30 mouse cellular contexts compared by ENCODE assay signal in genomic region chrX:142304592-142304991, GRCm38 (mm10). TPM values are rescaled to one million over a fixed set of nuclear protein-coding genes. Genes with fewer than 3 reads are reported as not detected.
DNase-seq lines count a peak whose midpoint lies in the region; ATAC-seq and TF ChIP-seq lines count a peak whose summit lies in the region.
"Had no signal": no experiment of that assay in that cellular context is flagged by ENCODE, and none has a peak within 500 bp of the region (broad histone marks: within the 10 kb centered on the region; RNA-seq: fewer than 3 reads in every experiment).

No protein-coding gene starts in this region.

- H3K27me3 ChIP-seq in embryonic facial prominence, embryonic 13.5 days = peaks cover 53% of the 10 kb centered on the region
- peaks cover 100% of the 10 kb centered on the region for H3K27me3 ChIP-seq in embryonic facial prominence, embryonic 10.5 days (replicated peaks; ENCODE audit: low read depth, poor library complexity, severe bottlenecking)
- peaks cover 24% of the 10 kb centered on the region for H3K27me3 ChIP-seq in hindbrain, embryonic 14.5 days (ENCODE audit: control insufficient read depth, insufficient read depth, low read length)
- peaks cover 84% of the 10 kb centered on the region for H3K27me3 ChIP-seq in hindbrain, embryonic 10.5 days (ENCODE audit: insufficient read depth, poor library complexity, severe bottlenecking)
- peaks cover 56% of the 10 kb centered on the region for H3K27me3 ChIP-seq in neural tube, embryonic 13.5 days
- peaks cover 19% of the 10 kb centered on the region for H3K27me3 ChIP-seq in neural tube, embryonic 15.5 days (replicated peaks)
- H3K27me3 ChIP-seq in intestine, postnatal 0 days (replicated peaks; ENCODE audit: control insufficient read depth, insufficient read depth, low read length) = no peaks in the 10 kb centered on the region
- H3K27me3 ChIP-seq in kidney, embryonic 15.5 days = peaks cover 83% of the 10 kb centered on the region
- H3K27me3 ChIP-seq: CH12.LX had no signal

- no peak overlapping the region for H3K4me3 ChIP-seq in embryonic facial prominence, embryonic 13.5 days
- H3K4me3 ChIP-seq in embryonic facial prominence, embryonic 10.5 days = no peak overlapping the region
- H3K4me3 ChIP-seq in hindbrain, embryonic 14.5 days (replicated peaks; ENCODE audit: low read length) = no peak overlapping the region
- no peak overlapping the region for H3K4me3 ChIP-seq in hindbrain, embryonic 10.5 days
- no peak overlapping the region for H3K4me3 ChIP-seq in neural tube, embryonic 13.5 days
- no peak overlapping the region for H3K4me3 ChIP-seq in neural tube, embryonic 15.5 days (replicated peaks)
- H3K4me3 ChIP-seq in intestine, postnatal 0 days (ENCODE audit: low read depth, low read length) = no peak overlapping the region
- no peak overlapping the region for H3K4me3 ChIP-seq in kidney, embryonic 15.5 days (replicated peaks)
- H3K4me3 ChIP-seq: gastrocnemius, adult 2 months; heart, adult 2 months; layer of hippocampus, adult 2 months; left cerebral cortex, adult 2 months; liver, embryonic 13.5 days; myocyte had no signal

- no peak overlapping the region for H3K9ac ChIP-seq in embryonic facial prominence, embryonic 13.5 days
- H3K9ac ChIP-seq in hindbrain, embryonic 14.5 days = no peak overlapping the region
- H3K9ac ChIP-seq in neural tube, embryonic 13.5 days = no peak overlapping the region
- H3K9ac ChIP-seq in neural tube, embryonic 15.5 days (replicated peaks) = no peak overlapping the region
- no peak overlapping the region for H3K9ac ChIP-seq in intestine, postnatal 0 days (ENCODE audit: low read depth, low read length)
- H3K9ac ChIP-seq in kidney, embryonic 15.5 days = no peak overlapping the region
- H3K9ac ChIP-seq: heart, embryonic 12.5 days; liver, embryonic 13.5 days; stomach, embryonic 15.5 days had no signal

- no peaks in the 10 kb centered on the region for H3K36me3 ChIP-seq in embryonic facial prominence, embryonic 13.5 days
- H3K36me3 ChIP-seq in embryonic facial prominence, embryonic 10.5 days (replicated peaks) = no peaks in the 10 kb centered on the region
- H3K36me3 ChIP-seq in hindbrain, embryonic 14.5 days (replicated peaks; ENCODE audit: control insufficient read depth, insufficient read depth) = no peaks in the 10 kb centered on the region
- no peaks in the 10 kb centered on the region for H3K36me3 ChIP-seq in hindbrain, embryonic 10.5 days
- H3K36me3 ChIP-seq in neural tube, embryonic 13.5 days = no peaks in the 10 kb centered on the region
- no peaks in the 10 kb centered on the region for H3K36me3 ChIP-seq in neural tube, embryonic 15.5 days
- no peaks in the 10 kb centered on the region for H3K36me3 ChIP-seq in intestine, postnatal 0 days (ENCODE audit: control insufficient read depth, insufficient read depth)
- no peaks in the 10 kb centered on the region for H3K36me3 ChIP-seq in kidney, embryonic 15.5 days
- H3K36me3 ChIP-seq: heart, embryonic 12.5 days; liver, embryonic 13.5 days; neural tube, embryonic 12.5 days; stomach, embryonic 15.5 days had no signal

- no peak overlapping the region for H3K27ac ChIP-seq in embryonic facial prominence, embryonic 13.5 days
- H3K27ac ChIP-seq in embryonic facial prominence, embryonic 10.5 days (replicated peaks) = no peak overlapping the region
- no peak overlapping the region for H3K27ac ChIP-seq in hindbrain, embryonic 14.5 days
- H3K27ac ChIP-seq in hindbrain, embryonic 10.5 days = no peak overlapping the region
- H3K27ac ChIP-seq in neural tube, embryonic 13.5 days (replicated peaks) = no peak overlapping the region
- H3K27ac ChIP-seq in neural tube, embryonic 15.5 days (replicated peaks) = no peak overlapping the region; the same call in 1 of the 2 replicates
- H3K27ac ChIP-seq in intestine, postnatal 0 days (ENCODE audit: low read depth, low read length) = no peak overlapping the region
- H3K27ac ChIP-seq in kidney, embryonic 15.5 days = no peak overlapping the region
- H3K27ac ChIP-seq: gastrocnemius, adult 2 months; heart, adult 2 months; left cerebral cortex, adult 2 months; liver, embryonic 13.5 days; macrophage; neural tube, embryonic 12.5 days; stomach, embryonic 15.5 days had no signal

- peak; percentile 25; the same call in 1 of the 2 replicates for TF ChIP-seq CTCF in intestine, postnatal 0 days (IDR thresholded peaks at IDR 0.05; ENCODE audit: low read depth)

- ATAC-seq in embryonic facial prominence, embryonic 13.5 days (ENCODE audit: insufficient number of reproducible peaks, insufficient read depth, low FRiP score, low TSS enrichment, low read depth) = no peak
- no peak for ATAC-seq in hindbrain, embryonic 14.5 days (ENCODE audit: low FRiP score)
- 0 out of 2 replicates have a peak, but pooled peaks have one; percentile 3 for ATAC-seq in neural tube, embryonic 13.5 days (ENCODE audit: low read depth)
- no peak for ATAC-seq in neural tube, embryonic 15.5 days (ENCODE audit: low FRiP score)
- peak; percentile 64; the same call in 1 of the 2 replicates for ATAC-seq in intestine, postnatal 0 days
- ATAC-seq in kidney, embryonic 15.5 days (replicated peaks; ENCODE audit: low FRiP score) = no peak
- ATAC-seq: activated CD4-positive, CD25-positive, alpha-beta regulatory T cell, adult 4 months; lung, postnatal 0 days had no signal

- H3K9me3 ChIP-seq in embryonic facial prominence, embryonic 13.5 days = no peaks in the 10 kb centered on the region
- H3K9me3 ChIP-seq in embryonic facial prominence, embryonic 10.5 days = no peaks in the 10 kb centered on the region
- H3K9me3 ChIP-seq in hindbrain, embryonic 14.5 days (ENCODE audit: control insufficient read depth, low read length) = no peaks in the 10 kb centered on the region
- no peaks in the 10 kb centered on the region for H3K9me3 ChIP-seq in hindbrain, embryonic 10.5 days
- no peaks in the 10 kb centered on the region for H3K9me3 ChIP-seq in neural tube, embryonic 13.5 days
- H3K9me3 ChIP-seq in neural tube, embryonic 15.5 days (replicated peaks) = no peaks in the 10 kb centered on the region
- no peaks in the 10 kb centered on the region for H3K9me3 ChIP-seq in intestine, postnatal 0 days (ENCODE audit: control insufficient read depth)
- no peaks in the 10 kb centered on the region for H3K9me3 ChIP-seq in kidney, embryonic 15.5 days (replicated peaks)
- H3K9me3 ChIP-seq: heart, embryonic 12.5 days; liver, embryonic 13.5 days; neural tube, embryonic 12.5 days; stomach, embryonic 15.5 days had no signal

- H3K4me1 ChIP-seq in embryonic facial prominence, embryonic 13.5 days = no peaks in the 10 kb centered on the region
- H3K4me1 ChIP-seq in embryonic facial prominence, embryonic 10.5 days = peaks cover 13% of the 10 kb centered on the region; the same call in 1 of the 2 replicates
- 0 out of 2 replicates have a peak, but pooled peaks cover 11% of the 10 kb centered on the region for H3K4me1 ChIP-seq in hindbrain, embryonic 14.5 days (replicated peaks; ENCODE audit: control insufficient read depth, insufficient read depth, low read length)
- peaks cover 15% of the 10 kb centered on the region for H3K4me1 ChIP-seq in hindbrain, embryonic 10.5 days (replicated peaks)
- H3K4me1 ChIP-seq in neural tube, embryonic 13.5 days (replicated peaks) = peaks cover 8% of the 10 kb centered on the region; the same call in 1 of the 2 replicates
- peaks cover 13% of the 10 kb centered on the region; the same call in 1 of the 2 replicates for H3K4me1 ChIP-seq in neural tube, embryonic 15.5 days
- no peaks in the 10 kb centered on the region for H3K4me1 ChIP-seq in intestine, postnatal 0 days (replicated peaks; ENCODE audit: control insufficient read depth, insufficient read depth, low read length)
- H3K4me1 ChIP-seq in kidney, embryonic 15.5 days = peaks cover 15% of the 10 kb centered on the region; the same call in 1 of the 2 replicates
- H3K4me1 ChIP-seq: liver, embryonic 13.5 days; neural tube, embryonic 12.5 days had no signal

- H3K4me2 ChIP-seq in embryonic facial prominence, embryonic 13.5 days = peak overlapping the region; percentile 60; the same call in 1 of the 2 replicates
- 0 out of 2 replicates have a peak overlapping the region, but pooled peaks have one; percentile 7 for H3K4me2 ChIP-seq in hindbrain, embryonic 14.5 days (replicated peaks)
- peak overlapping the region; percentile 53 for H3K4me2 ChIP-seq in neural tube, embryonic 13.5 days
- no peak overlapping the region for H3K4me2 ChIP-seq in neural tube, embryonic 15.5 days
- no peak overlapping the region for H3K4me2 ChIP-seq in intestine, postnatal 0 days (replicated peaks; ENCODE audit: low read depth)
- no peak overlapping the region for H3K4me2 ChIP-seq in kidney, embryonic 15.5 days

- no peak for DNase-seq in embryonic facial prominence, embryonic 10.5 days (ENCODE audit: low spot score)
- DNase-seq in hindbrain, embryonic 14.5 days (ENCODE audit: low spot score) = no peak
- no peak for DNase-seq in hindbrain, embryonic 10.5 days (ENCODE audit: low spot score)
- DNase-seq: adrenal gland, adult 8-10 months; gastrocnemius, adult 2 months; gastrocnemius, postnatal 36 days; heart, adult 2 months; heart, postnatal 14 days; kidney, adult 18-20 months; liver, embryonic 13.5 days; lung, adult 18-20 months; thymus, adult 2 months; thymus, postnatal 36 days had no signal

RNA-seq across cellular contexts. Expression of gene Kcne1l, which starts 1.5 kb away (rescaled TPM):
- polyA plus RNA-seq in embryonic facial prominence, embryonic 13.5 days (2015; fragmentation: Nextera tagmentation; extraction: Ambion mirVana) = 17.4 and 17.9 TPM in 2 replicates
- polyA plus RNA-seq in embryonic facial prominence, embryonic 10.5 days (2016; fragmentation: Nextera tagmentation; extraction: Ambion mirVana) = 14.8 and 15.3 TPM in 2 replicates
- 33.0 and 33.8 TPM in 2 replicates for polyA plus RNA-seq in hindbrain, embryonic 14.5 days (2014; fragmentation: Nextera tagmentation; extraction: Ambion mirVana)
- 18.2 and 23.1 TPM in 2 replicates for polyA plus RNA-seq in hindbrain, embryonic 10.5 days (2016; fragmentation: Nextera tagmentation; extraction: Ambion mirVana)
- polyA plus RNA-seq in neural tube, embryonic 13.5 days (2015; fragmentation: Nextera tagmentation; extraction: Ambion mirVana) = 42.6 and 46.2 TPM in 2 replicates
- polyA plus RNA-seq in neural tube, embryonic 15.5 days (2015; fragmentation: Nextera tagmentation; extraction: Ambion mirVana) = 34.1 and 44.9 TPM in 2 replicates
- 7.6 and 10.1 TPM in 2 replicates for polyA plus RNA-seq in intestine, postnatal 0 days (2015; fragmentation: Nextera tagmentation; extraction: Ambion mirVana)
- polyA plus RNA-seq in kidney, embryonic 15.5 days (2015; fragmentation: Nextera tagmentation; extraction: Ambion mirVana) = 18.8 and 19.5 TPM in 2 replicates
- polyA plus RNA-seq: activated CD4-positive, CD25-positive, alpha-beta regulatory T cell, adult 4 months; C2C12; macrophage; small intestine, adult 2 months had no signal

Comparison
In these comparisons a context has a peak if more than half of its experiments do, and no peak if none do; other contexts are left out.
1. ATAC-seq: peak in neural tube, embryonic 13.5 days (single experiment) and intestine, postnatal 0 days (single experiment); none in embryonic facial prominence, embryonic 13.5 days (single experiment), hindbrain, embryonic 14.5 days (single experiment), neural tube, embryonic 15.5 days (single experiment) and kidney, embryonic 15.5 days (single experiment).
2. H3K4me2 ChIP-seq: peak in embryonic facial prominence, embryonic 13.5 days (single experiment), hindbrain, embryonic 14.5 days (single experiment) and neural tube, embryonic 13.5 days (single experiment); none in neural tube, embryonic 15.5 days (single experiment), intestine, postnatal 0 days (single experiment) and kidney, embryonic 15.5 days (single experiment).